Mouse (Mus musculus): ENCODE data around the gene Zswim8. TPM values are rescaled to one million over a fixed set of nuclear protein-coding genes. Genes with fewer than 3 reads are reported as not detected.

Gene Zswim8
- polyA plus RNA-seq, 1 experiment from 2014 or later, result 21.8 TPM

- H3K27ac ChIP-seq (ENCODE audit: low read length), result no peak overlapping the region
- ATAC-seq, result no peak
Measured at GRCm38 (mm10) chr14:20772808-20773207, 65.5 kb downstream of the Zswim8 start.

More at GRCm38 (mm10) chr14:20772808-20773207, 65.5 kb downstream of the Zswim8 start:
- H3K4me3 ChIP-seq (ENCODE audit: low read length), result no peak overlapping the region
- 67% methylated on average over 6 of the region's 6 CpGs for WGBS
- H3K36me3 ChIP-seq (ENCODE audit: control insufficient read depth, insufficient read depth, low read length), result peaks cover 9% of the 10 kb centered on the region
- peaks cover 9% of the 10 kb centered on the region for H3K4me1 ChIP-seq (ENCODE audit: control insufficient read depth, insufficient read depth, low read length)
- no peak overlapping the region for H3K9ac ChIP-seq (ENCODE audit: low read depth, low read length)
- no peaks in the 10 kb centered on the region for H3K27me3 ChIP-seq (replicated peaks; ENCODE audit: control insufficient read depth, insufficient read depth, low read length)
- no peaks in the 10 kb centered on the region for H3K9me3 ChIP-seq (ENCODE audit: control insufficient read depth, low read length)
- H3K4me2 ChIP-seq (ENCODE audit: low read depth, low read length), result no peak overlapping the region

Small RNA genes within 50 kb of the gene (microRNA-seq; reads per million reads assigned to microRNA genes)
- gene Mir6946, result 1.1 reads per million

Other genes starting within 250 kb of the Zswim8 start
- gene Anxa7, start 227.4 kb upstream of the Zswim8 start, polyA plus RNA-seq (2015; fragmentation: Nextera tagmentation; extraction: Ambion mirVana), result 45.9 TPM in 2 replicates
- gene Mss51, start 210.7 kb upstream of the Zswim8 start, polyA plus RNA-seq (2015; fragmentation: Nextera tagmentation; extraction: Ambion mirVana), result 0.45 and 0.65 TPM in 2 replicates
- 17.3 and 22.6 TPM in 2 replicates for gene Ppp3cb, start 161.0 kb upstream of the Zswim8 start, polyA plus RNA-seq (2015; fragmentation: Nextera tagmentation; extraction: Ambion mirVana)
- 3.1 and 3.3 TPM in 2 replicates for gene Usp54, start 66.5 kb upstream of the Zswim8 start, polyA plus RNA-seq (2015; fragmentation: Nextera tagmentation; extraction: Ambion mirVana)
- 0.26 and 0.53 TPM in 2 replicates for gene Myoz1, start 51.0 kb upstream of the Zswim8 start, polyA plus RNA-seq (2015; fragmentation: Nextera tagmentation; extraction: Ambion mirVana)
- 0.10 and 0.20 TPM in 2 replicates for gene Synpo2l, start 39.2 kb upstream of the Zswim8 start, polyA plus RNA-seq (2015; fragmentation: Nextera tagmentation; extraction: Ambion mirVana)
- gene Sec24c, start 33.2 kb upstream of the Zswim8 start, polyA plus RNA-seq (2015; fragmentation: Nextera tagmentation; extraction: Ambion mirVana), result 92.7 and 106 TPM in 2 replicates
- 15.0 and 16.0 TPM in 2 replicates for gene Fut11, start 12.6 kb upstream of the Zswim8 start, polyA plus RNA-seq (2015; fragmentation: Nextera tagmentation; extraction: Ambion mirVana)
- 171 and 190 TPM in 2 replicates for gene Chchd1, start 4.5 kb upstream of the Zswim8 start, polyA plus RNA-seq (2015; fragmentation: Nextera tagmentation; extraction: Ambion mirVana)
- gene Ndst2, start 27.0 kb downstream of the Zswim8 start, polyA plus RNA-seq (2015; fragmentation: Nextera tagmentation; extraction: Ambion mirVana), result 18.3 and 21.2 TPM in 2 replicates
- gene Camk2g, start 86.5 kb downstream of the Zswim8 start, polyA plus RNA-seq (2015; fragmentation: Nextera tagmentation; extraction: Ambion mirVana), result 33.6 and 35.8 TPM in 2 replicates
- 2.7 and 2.9 TPM in 2 replicates for gene Plau, start 129.1 kb downstream of the Zswim8 start, polyA plus RNA-seq (2015; fragmentation: Nextera tagmentation; extraction: Ambion mirVana)
- 51.5 and 56.0 TPM in 2 replicates for gene Vcl, start 221.8 kb downstream of the Zswim8 start, polyA plus RNA-seq (2015; fragmentation: Nextera tagmentation; extraction: Ambion mirVana)